Mouse (Mus musculus): Measurements from ENCODE around the gene Cyth1.
A peak's percentile ranks its signal among the peaks of the same experiment; 100 is the strongest.

Gene Cyth1

GRCm38 (mm10) chr11:118222917-118223316 is 25.5 kb downstream of the Cyth1 start:
- DNase-seq (ENCODE audit: low spot score) = no peak

- no peak for DNase-seq (ENCODE audit: low spot score)
Observed at GRCm38 (mm10) chr11:118222351-118222885, 26.0 kb downstream of the Cyth1 start.

GRCm38 (mm10) chr11:118220561-118221262 is 27.7 kb downstream of the Cyth1 start:
- peak; percentile 81 for DNase-seq (ENCODE audit: low spot score)

GRCm38 (mm10) chr11:118219066-118219465 is 29.3 kb downstream of the Cyth1 start:
- no peak for DNase-seq (ENCODE audit: low spot score)

GRCm38 (mm10) chr11:118216468-118216867 is 31.9 kb downstream of the Cyth1 start:
- no peak for DNase-seq (ENCODE audit: low spot score)

- peak; percentile 45 for DNase-seq (ENCODE audit: low spot score)
Observed at GRCm38 (mm10) chr11:118215928-118216458, 32.4 kb downstream of the Cyth1 start.

- DNase-seq (ENCODE audit: low spot score) = no peak
Observed at GRCm38 (mm10) chr11:118212636-118213112, 35.7 kb downstream of the Cyth1 start.

GRCm38 (mm10) chr11:118211749-118212635 is 36.4 kb downstream of the Cyth1 start:
- DNase-seq (ENCODE audit: low spot score) = peak; percentile 73

GRCm38 (mm10) chr11:118210962-118211361 is 37.4 kb downstream of the Cyth1 start:
- DNase-seq (ENCODE audit: low spot score) = no peak

GRCm38 (mm10) chr11:118210116-118210515 is 38.3 kb downstream of the Cyth1 start:
- DNase-seq (ENCODE audit: low spot score) = no peak

- DNase-seq (ENCODE audit: low spot score) = no peak
Observed at GRCm38 (mm10) chr11:118209376-118209775, 39.0 kb downstream of the Cyth1 start.

- no peak for DNase-seq (ENCODE audit: low spot score)
Observed at GRCm38 (mm10) chr11:118208672-118209272, 39.6 kb downstream of the Cyth1 start.

GRCm38 (mm10) chr11:118207424-118208033 is 40.9 kb downstream of the Cyth1 start:
- DNase-seq (ENCODE audit: low spot score) = peak; percentile 67

GRCm38 (mm10) chr11:118206267-118206666 is 42.1 kb downstream of the Cyth1 start:
- DNase-seq (ENCODE audit: low spot score) = no peak

GRCm38 (mm10) chr11:118203469-118203868 is 44.9 kb downstream of the Cyth1 start:
- no peak for DNase-seq (ENCODE audit: low spot score)

- DNase-seq (ENCODE audit: low spot score) = no peak
Observed at GRCm38 (mm10) chr11:118202410-118203233, 45.8 kb downstream of the Cyth1 start.

GRCm38 (mm10) chr11:118201833-118202409 is 46.5 kb downstream of the Cyth1 start:
- no peak for DNase-seq (ENCODE audit: low spot score)

GRCm38 (mm10) chr11:118200834-118201830 is 47.3 kb downstream of the Cyth1 start:
- no peak for DNase-seq (ENCODE audit: low spot score)

GRCm38 (mm10) chr11:118198296-118198600 is 50.1 kb downstream of the Cyth1 start:
- no peak for DNase-seq (ENCODE audit: low spot score)

Measured in adipocyte (in vitro differentiated cells).